Mouse (Mus musculus) brain, embryonic 14.5 days (tissue): ENCODE data around the gene Bicral.

Experiments
- CTCF ChIP-seq: fragments of 200-500 bp; IDR thresholded peaks from 2 replicates; pipeline ENCODE4 v1.5.1; 2012; ENCODE audit warnings: inconsistent platforms, mild to moderate bottlenecking, moderate library complexity, borderline replicate concordance; ENCODE audit not compliant: insufficient read depth, insufficient read length; ENCODE audit errors: extremely low read depth
- POLR2A ChIP-seq: fragments of 200-500 bp; IDR thresholded peaks from 2 replicates; pipeline ENCODE4 v1.6.1; 2012; ENCODE audit warnings: mild to moderate bottlenecking, inconsistent platforms, borderline replicate concordance; ENCODE audit not compliant: poor library complexity, insufficient read depth, insufficient read length, severe bottlenecking; ENCODE audit errors: extremely low read depth

- no peak for TF ChIP-seq POLR2A
- TF ChIP-seq CTCF: no peak
These were observed 15.3 kb downstream of the Bicral start for GRCm38 (mm10) chr17:46843022-46843421.
